Mouse (Mus musculus): ENCODE results near the gene Gnb3.
A peak's percentile ranks its signal among the peaks of the same experiment; 100 is the strongest.
"Not testable (repeated sequence)": the region's sequence is repeated elsewhere in the genome, so short reads cannot be mapped to it uniquely, and the experiment has no call there.

Gene Gnb3

GRCm38 (mm10) chr6:124816611-124817010, 23.5 kb downstream of the Gnb3 start:
- no peak for DNase-seq (ENCODE audit: low spot score)

GRCm38 (mm10) chr6:124814858-124815774, 25.0 kb downstream of the Gnb3 start:
- no peak for DNase-seq (ENCODE audit: low spot score)

GRCm38 (mm10) chr6:124814448-124814847, 25.6 kb downstream of the Gnb3 start:
- DNase-seq (ENCODE audit: low spot score): no peak

GRCm38 (mm10) chr6:124813933-124814332, 26.1 kb downstream of the Gnb3 start, which contains the start of gene Tpi1:
TSS of gene Tpi1 (minus strand) at chr6:124814296.
- DNase-seq (ENCODE audit: low spot score): peak; percentile 90

- no peak for DNase-seq (ENCODE audit: low spot score)
Observed at GRCm38 (mm10) chr6:124813496-124813895, 26.6 kb downstream of the Gnb3 start.

- DNase-seq (ENCODE audit: low spot score): no peak
Observed at GRCm38 (mm10) chr6:124812848-124813247, 27.2 kb downstream of the Gnb3 start.

- no peak for DNase-seq (ENCODE audit: low spot score)
Observed at GRCm38 (mm10) chr6:124811701-124812560, 28.1 kb downstream of the Gnb3 start.

- DNase-seq (ENCODE audit: low spot score): no peak
Observed at GRCm38 (mm10) chr6:124811403-124811665, 28.7 kb downstream of the Gnb3 start.

- DNase-seq (ENCODE audit: low spot score): not testable (repeated sequence)
Observed at GRCm38 (mm10) chr6:124810566-124811402, 29.3 kb downstream of the Gnb3 start.

GRCm38 (mm10) chr6:124809775-124810538, 30.1 kb downstream of the Gnb3 start:
- DNase-seq (ENCODE audit: low spot score): no peak

- DNase-seq (ENCODE audit: low spot score): peak; percentile 69
Observed at GRCm38 (mm10) chr6:124809052-124809774, 30.9 kb downstream of the Gnb3 start.

- peak; percentile 73 for DNase-seq (ENCODE audit: low spot score)
Observed at GRCm38 (mm10) chr6:124808358-124809012, 31.6 kb downstream of the Gnb3 start, which contains the start of gene Spsb2. TSS of gene Spsb2 (plus strand) at chr6:124808661.

- no peak for DNase-seq (ENCODE audit: low spot score)
Observed at GRCm38 (mm10) chr6:124807986-124808357, 32.1 kb downstream of the Gnb3 start.

GRCm38 (mm10) chr6:124807366-124807765, 32.7 kb downstream of the Gnb3 start:
- DNase-seq (ENCODE audit: low spot score): no peak

GRCm38 (mm10) chr6:124806446-124807140, 33.5 kb downstream of the Gnb3 start:
- no peak for DNase-seq (ENCODE audit: low spot score)

- peak; percentile 94 for DNase-seq (ENCODE audit: low spot score)
Observed at GRCm38 (mm10) chr6:124805341-124806321, 34.4 kb downstream of the Gnb3 start.

- no peak for DNase-seq (ENCODE audit: low spot score)
Observed at GRCm38 (mm10) chr6:124804341-124804740, 35.7 kb downstream of the Gnb3 start.

- DNase-seq (ENCODE audit: low spot score): not testable (repeated sequence)
Observed at GRCm38 (mm10) chr6:124803691-124804090, 36.4 kb downstream of the Gnb3 start.
